Mouse (Mus musculus) E14TG2a.4 (cell line): Measurements from ENCODE around the gene Podn.

Experiments used
- CTCF ChIP-seq: conservative IDR thresholded peaks from 2 replicates; pipeline ENCODE4 v1.5.1; 2014; ENCODE audit warnings: low read length
- NANOG ChIP-seq: IDR thresholded peaks from 2 replicates; pipeline ENCODE4 v1.6.1; 2014; ENCODE audit warnings: borderline replicate concordance, low read length, mixed read lengths
- POU5F1 ChIP-seq: IDR thresholded peaks from 2 replicates; pipeline ENCODE4 v1.6.1; 2014; ENCODE audit warnings: low read length, borderline replicate concordance

- TF ChIP-seq CTCF = no peak
- TF ChIP-seq NANOG = no peak
- TF ChIP-seq POU5F1 = no peak
These were observed 111.8 kb downstream of the Podn start for GRCm38 (mm10) chr4:107984282-107984981.
